Mouse (Mus musculus) thymus, postnatal 25 days (tissue): Measurements from ENCODE around the gene Gm49510.

Experiments
- DNase-seq: peaks from one replicate; pipeline ENCODE4 v3.0.0; 2022

Gene Gm49510

DNA sequence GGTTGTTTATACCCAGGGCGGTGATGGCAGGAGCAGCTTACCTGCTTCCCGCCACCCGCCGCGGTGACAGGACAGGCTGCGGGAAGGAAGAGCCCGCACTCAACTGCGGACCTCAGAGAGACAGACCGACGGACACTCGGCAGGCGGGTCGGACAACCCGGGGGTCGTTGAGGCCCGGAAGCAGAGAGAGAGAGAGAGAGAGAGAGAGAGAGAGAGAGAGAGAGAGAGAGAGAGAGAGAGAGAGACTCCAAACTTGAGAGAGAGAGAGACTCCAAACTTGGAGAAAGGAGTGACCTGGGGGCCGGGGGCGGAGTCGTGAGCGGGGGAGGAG, at the start of gene Gm49510:
Gene Gm49510 (plus strand): TSS at position 259 of the 331 bp plus-strand sequence.
- DNase-seq = no peak

GRCm38 (mm10) chr15:78850059-78850824, 49.2 kb upstream of the Gm49510 start:
- no peak for DNase-seq

DNA sequence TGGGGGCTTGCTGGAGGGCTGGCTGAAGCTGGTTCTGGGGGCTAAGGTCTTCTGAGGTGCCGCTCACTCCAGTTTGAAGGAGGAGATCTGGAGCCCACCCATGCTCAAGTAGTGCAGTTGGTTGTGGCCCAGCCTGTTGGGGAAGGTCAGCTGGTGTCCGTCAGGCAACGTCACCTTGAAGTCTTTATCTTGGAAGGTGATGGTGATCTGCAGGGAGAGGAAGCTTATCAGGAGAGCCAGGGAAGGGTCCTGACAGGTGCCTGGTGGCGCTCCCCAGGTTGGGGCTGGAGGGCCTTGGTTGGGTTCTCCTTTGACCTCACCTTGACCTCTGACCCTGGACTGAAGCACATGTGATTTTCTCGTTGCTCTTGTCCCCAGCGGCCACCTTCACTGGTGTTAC, 48.5 kb upstream of the Gm49510 start:
- no peak for DNase-seq

DNA sequence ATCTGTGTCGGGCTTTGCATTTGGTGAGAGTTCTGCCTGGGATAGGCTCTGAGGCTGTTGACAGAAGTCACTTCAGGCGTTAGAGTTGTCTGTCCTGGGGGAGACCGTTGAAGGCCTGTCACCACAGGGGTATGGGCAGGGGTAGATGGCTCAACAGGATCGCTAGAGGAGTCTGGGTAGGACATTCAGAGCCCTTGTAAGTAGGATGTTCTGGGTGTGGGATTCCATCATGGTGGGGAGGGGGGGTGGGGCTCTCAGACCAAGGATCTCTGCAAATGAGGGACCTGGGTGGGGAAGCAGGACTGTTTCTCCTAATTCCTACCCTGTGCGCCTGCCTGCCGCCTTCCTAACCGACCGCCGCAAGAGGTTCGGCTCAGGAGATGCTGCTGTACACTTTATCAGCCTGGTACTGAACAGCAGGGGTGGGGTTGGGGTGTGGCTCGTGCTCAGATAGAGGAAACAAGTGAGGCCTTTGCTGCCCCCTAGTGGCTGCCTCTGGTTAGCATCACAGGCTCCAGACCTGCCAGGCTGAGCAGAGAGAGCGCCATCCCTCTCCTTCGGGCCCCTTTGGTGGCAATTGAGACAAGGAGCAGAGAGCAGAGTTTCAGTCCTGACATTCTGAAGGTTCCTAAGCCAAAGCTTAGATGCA, 47.8 kb upstream of the Gm49510 start:
- peak; percentile 88 for DNase-seq

GRCm38 (mm10) chr15:78855303-78855965, 44.0 kb upstream of the Gm49510 start, which contains the start of gene Lgals2:
Gene Lgals2, minus strand, starts transcription at chr15:78855529.
- no peak for DNase-seq

GRCm38 (mm10) chr15:78857009-78857408, 42.5 kb upstream of the Gm49510 start:
- no peak for DNase-seq

- no peak for DNase-seq
Measured at GRCm38 (mm10) chr15:78859311-78859710, 40.2 kb upstream of the Gm49510 start.

DNA sequence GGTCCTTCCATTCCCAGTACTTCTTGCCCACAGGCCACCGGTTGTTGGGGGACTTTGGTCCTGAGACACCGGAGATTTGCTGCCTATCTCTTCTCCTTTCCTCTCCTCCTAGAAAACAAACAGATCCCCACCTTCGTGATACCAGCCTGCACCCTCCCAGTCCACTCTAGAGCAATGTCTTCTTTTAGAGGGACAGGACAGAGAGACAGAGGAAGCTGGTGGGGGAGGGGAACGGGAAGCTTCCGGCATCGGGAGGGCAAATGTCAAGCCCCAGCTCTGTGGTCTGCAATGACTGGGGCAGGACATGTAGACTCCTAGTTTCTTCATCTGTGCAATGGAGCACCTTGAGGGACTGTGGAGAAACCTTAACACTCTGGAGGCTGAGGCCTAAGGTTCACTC, 39.8 kb upstream of the Gm49510 start:
- peak; percentile 45 for DNase-seq

DNA sequence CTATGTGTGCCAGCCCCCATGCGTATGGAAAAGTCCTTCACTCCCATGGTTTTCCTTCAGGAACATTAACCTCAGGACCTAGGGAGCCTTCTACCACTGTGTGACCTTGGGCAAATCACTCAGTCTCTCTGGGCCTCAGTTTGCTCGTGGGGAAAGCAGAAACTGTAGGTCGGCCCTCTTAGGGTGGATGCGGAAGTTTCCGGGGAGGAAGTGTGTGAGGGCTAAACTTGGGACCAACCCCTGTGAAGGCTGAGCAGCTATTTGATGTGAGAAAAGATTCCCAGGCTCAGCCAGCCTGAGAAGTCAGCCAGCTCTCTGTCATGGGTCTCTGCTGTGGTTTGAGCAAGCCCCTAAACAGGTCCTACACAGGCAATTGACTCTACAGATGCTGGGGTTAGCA, 37.2 kb upstream of the Gm49510 start:
- DNase-seq = no peak

DNA sequence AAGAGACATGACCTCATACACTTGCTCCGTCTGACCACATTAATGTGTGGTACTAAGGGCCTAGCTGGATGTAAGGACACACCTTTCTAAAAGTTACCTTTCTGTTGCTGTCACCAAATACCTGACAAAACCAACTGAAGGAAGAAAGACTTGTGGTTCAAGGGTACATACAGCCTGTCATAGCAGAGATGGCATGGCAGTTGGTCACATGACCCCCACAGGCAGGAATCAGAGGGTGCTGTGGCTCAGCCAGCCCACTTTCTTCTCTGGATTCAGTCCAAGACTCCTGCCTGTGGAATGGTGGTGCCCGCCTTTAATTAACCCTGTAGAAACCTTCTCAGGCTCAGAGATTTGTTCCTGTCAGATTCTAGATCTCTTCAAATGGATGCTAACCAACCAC, 36.3 kb upstream of the Gm49510 start:
- no peak for DNase-seq

DNA sequence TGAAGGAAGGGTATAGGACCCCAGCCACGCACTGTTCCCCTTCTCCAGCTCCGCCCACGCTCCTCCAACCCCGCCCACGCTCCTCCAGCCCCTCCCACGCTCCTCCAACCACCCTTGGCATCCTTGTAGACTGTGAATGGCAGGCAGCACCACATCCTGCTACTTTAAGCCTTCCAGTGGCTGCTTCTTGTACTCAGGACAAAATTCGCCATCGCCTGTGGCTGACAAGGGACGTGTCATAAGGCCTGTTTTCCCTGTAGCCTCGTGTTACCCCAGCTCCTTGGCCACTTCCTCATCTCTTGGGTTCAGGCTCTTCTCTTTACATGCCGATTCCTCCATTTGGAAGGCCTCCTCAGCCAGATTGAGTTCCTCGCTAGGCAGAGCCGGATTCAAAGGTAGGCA, 35.6 kb upstream of the Gm49510 start:
- DNase-seq = peak; percentile 35

DNA sequence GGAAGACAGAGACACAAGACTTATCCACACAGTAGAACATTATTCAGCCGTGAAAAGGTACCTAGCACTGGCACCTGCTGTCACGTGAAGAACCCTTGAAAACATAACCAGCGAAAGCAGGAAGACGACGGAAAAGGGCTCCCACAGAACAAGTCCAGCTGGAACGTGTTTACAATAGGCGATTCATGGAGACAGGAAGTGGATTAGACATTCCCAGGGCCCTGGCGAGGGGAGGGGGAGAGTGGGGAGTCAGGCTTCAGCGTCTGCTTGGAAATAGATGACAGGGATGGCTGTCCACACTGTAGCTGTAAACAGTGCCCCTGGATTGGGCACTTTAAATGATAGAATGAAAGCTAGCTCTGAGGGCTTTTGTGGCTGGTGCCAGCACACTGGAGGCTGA, 31.1 kb upstream of the Gm49510 start:
- no peak for DNase-seq

DNA sequence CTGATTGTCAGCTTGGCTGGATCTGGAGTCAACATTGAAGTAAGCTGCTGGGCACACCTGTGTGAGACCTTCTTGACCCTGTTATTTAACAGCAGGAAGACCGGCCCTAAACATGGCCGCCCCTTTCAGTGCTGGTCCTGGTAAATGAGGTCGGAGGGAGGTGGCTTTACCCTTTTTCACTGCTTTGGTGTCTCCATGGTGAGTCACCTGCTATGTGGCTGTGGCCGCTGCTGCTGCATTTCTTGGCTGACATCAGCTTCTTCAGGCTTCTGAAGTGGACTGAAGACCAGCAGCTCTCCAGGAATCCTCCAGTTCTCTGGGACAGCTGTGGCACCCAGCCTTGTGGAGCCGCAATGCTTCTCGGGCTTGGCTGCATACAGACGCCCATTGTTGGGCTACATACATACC, 30.6 kb upstream of the Gm49510 start:
- no peak for DNase-seq

DNA sequence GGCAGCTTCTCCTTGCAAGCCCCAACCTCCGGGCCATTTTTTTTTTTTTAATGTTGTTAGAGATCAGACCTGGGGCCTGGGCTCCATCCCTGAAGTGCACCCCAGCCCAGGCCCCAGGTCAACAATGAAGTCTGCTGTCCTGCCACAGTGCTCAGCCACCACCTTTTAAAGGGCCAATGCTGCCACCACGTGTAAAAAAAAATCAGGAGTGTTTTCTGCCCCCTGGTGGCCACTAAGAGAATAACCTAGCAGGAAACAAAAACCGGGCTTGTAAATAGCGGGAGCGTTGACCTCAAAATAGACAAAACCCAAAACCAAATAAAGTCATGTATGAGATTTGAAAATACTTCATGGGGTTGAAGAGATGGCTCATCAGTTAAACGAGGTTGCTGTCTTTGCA, 29.7 kb upstream of the Gm49510 start:
- peak; percentile 50 for DNase-seq

DNA sequence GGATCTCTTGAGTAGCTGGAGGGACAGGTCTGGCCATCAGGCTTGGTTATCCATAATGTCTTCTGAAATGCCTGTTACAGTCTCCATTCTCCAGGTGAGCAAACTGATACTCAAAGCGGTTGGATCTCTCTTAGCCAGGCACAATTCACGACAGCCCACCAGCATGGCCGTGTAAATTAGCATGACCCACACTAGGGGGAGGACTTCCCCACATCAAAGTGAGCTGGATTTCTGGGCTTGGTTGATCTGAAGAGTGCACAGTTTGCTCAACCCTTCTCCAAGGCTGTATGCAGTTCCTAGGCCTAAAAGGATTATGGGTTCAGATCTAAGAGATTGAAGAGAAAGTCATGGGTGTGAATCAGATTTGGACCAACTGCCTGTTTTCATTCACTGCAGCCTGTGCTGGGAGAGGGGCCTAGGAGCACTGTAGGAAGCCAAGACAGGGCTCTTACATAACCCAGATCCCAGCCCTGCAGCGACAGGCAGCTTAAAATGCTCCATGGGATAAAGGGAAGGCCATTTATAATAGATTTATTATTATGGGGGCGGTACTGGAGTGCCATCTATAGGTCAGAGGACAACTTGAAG, 27.4 kb upstream of the Gm49510 start:
- no peak for DNase-seq

DNA sequence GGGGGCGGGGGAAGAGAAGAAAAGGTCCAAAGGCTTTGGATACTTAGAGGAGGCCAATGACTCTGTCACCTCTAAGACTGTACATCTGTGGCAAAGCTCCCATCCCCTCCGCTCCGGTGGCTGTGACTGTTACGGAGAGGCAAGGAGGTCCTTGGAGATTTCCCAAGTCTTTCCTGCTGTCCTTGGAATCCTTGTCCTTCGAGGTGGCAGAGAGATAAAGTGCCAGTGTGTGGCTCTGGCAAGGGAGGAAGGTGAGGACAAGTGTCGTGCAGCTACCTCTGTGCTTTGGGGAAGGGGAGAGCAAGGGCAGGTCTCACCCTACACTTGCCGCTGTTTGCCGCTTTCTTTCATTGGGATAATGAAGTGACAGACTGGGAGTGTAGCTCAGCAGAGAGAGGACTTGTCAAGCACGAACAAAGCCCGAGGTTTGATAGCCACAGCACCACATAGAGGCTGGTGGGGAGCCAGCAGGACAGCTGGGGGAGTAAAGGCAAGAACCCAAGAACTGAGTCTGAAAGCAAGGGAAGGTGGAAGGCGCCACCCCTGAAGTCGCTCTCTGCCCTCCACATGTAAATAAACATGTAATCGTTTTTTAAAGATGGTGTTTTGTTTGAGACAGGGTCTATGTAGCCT, 25.5 kb upstream of the Gm49510 start:
- no peak for DNase-seq

DNA sequence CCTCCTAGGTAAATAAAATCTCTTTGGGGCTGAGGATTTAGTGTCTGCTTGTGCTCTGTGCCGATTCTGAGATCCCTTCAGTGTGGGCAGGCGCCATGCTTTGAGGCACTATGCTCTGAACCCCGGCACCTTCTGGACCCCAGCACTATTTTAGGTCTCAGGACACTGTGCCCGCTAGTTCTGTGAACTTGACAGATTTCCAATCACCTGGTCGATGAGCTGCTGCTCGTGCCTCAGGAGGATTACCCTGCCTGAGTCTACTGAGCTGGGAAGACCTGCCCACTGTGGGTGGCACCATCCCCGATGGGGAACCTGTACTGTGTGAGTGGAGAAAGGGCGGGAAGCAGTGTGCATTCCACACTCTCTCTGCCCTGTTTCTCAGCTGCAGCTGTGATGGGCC, 24.5 kb upstream of the Gm49510 start:
- no peak for DNase-seq

- no peak for DNase-seq
Measured at GRCm38 (mm10) chr15:78875537-78875936, 23.9 kb upstream of the Gm49510 start.

DNA sequence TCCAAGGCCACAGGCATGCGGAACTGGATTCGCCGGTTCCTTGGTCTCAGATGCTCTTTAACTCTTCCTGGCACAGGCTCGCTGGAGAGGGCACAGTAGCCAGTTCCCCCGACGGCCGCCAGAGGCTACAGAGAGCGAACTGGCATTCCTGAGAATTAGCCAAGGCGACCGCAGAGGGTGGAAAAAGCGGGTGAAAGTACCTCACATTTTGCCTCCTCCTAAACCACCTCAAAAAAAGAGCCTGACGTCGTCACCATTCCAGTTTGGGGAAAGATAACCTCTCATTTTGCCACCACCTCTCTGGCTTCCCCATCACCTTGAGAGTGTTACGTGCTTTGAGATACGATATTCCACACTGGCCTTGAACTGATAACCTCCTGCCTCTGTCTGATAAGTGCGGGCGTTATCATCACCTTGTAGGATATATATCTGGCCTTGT, 23.2 kb upstream of the Gm49510 start:
- DNase-seq = peak; percentile 73

GRCm38 (mm10) chr15:78876991-78877809, 22.3 kb upstream of the Gm49510 start, which contains the start of gene Gga1:
Gene Gga1, plus strand, starts transcription at chr15:78877190.
- DNase-seq = peak; percentile 90

GRCm38 (mm10) chr15:78877810-78878390, 21.6 kb upstream of the Gm49510 start:
- no peak for DNase-seq
